Mouse (Mus musculus) neural tube, embryonic 10.5 days (tissue): Measurements from ENCODE around the gene Ubap1.
A peak's percentile ranks its signal among the peaks of the same experiment; 100 is the strongest.

ENCODE experiments used
- DNase-seq: peaks from one replicate; pipeline ENCODE4 v3.0.0-alpha.2; 2017; ENCODE audit warnings: low spot score; ENCODE audit errors: extremely low spot score

Ubap1 gene

DNA sequence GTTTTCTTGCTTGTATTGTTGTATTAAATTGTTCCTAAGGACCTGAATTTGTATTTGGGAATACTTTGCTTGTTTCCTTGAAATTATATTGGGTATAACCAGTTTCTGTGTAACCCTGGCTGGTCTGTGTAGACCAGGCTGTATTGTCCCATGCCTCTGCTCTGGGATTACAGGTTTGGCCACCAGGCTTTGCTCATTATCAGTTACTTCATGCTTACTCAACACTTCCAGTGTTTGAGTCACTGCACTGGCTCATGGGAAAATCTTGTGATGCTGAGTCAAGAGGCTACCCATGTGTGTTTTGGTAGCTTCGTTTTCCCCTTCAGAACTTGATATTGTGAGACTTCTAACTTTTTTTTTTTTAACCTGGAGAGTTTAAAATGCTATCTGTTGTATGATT is 4.5 kb downstream of the Ubap1 start:
- no peak for DNase-seq

DNA sequence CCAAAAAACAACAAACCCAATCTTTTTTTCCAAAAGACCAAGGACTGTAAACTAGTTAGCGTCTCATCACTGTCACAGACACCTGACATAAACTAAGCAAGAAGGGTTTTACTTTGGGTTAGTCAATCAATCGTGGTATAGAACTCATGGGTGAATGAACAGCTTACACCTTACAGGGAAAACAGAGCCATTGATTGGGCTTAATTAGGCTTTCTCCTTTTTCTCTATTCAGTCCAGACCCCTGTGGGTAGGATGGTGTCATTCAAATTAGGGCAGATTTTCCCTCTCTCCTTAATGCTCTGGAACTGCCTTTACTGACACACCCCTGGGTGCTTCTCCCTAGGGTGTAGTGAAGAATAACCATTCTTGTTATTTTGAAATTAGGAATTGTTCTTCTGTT is 8.4 kb downstream of the Ubap1 start:
- DNase-seq, result no peak

DNA sequence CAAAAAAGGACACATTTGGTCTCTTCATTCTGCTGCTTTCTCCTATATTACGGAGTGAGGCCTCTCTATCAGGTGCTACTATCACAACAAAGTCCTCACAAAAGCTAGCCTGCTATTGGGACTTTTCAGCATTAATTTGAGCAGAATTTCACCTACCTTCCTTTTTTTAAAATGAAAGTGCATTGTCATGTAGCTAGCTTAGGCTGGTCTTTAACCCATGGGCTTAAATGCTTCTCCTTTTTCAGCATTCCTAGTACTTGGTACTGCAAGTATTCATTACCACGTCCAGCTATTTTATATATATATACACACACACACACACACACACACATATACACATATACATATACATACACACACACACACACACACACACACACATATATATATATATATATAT is 9.9 kb downstream of the Ubap1 start:
- DNase-seq, result no peak

DNA sequence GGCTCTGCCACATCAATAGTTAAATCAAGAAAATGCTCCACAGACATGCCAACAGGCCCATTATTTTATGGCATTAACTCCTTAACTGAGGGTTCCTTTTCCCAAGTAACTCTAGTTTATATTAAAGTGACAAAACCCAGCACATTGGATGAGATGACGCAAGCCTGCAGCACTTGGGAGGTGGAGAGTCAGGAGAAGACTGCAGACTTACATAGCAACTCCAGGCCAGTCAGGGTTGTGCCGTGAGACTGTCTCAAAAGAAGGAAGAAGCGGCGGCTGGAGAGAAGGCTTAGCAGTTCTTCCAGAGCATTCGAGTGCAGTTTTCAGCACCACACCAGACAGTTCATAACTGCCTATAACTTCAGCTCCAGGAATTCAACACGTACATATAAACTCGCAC is 10.6 kb downstream of the Ubap1 start:
- no peak for DNase-seq

DNA sequence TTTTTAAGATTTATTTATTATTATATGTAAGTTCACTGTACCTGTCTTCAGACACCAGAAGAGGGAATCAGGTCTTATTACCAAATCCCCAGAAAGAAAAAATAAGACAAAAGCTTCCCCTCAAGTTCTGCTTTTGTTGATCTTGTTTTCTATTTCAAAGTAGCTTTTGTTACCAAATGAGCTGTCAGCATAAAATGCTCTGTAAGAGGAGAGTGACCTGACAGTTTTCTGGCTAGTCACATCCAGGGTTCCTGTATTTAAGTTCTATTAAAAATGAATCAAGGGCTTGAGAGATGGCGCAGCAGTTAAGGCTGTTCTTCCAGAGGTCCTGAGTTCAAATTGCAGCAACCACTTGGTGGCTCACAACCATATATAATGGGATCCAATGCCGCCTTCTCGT is 12.3 kb downstream of the Ubap1 start:
- DNase-seq, result no peak

DNA sequence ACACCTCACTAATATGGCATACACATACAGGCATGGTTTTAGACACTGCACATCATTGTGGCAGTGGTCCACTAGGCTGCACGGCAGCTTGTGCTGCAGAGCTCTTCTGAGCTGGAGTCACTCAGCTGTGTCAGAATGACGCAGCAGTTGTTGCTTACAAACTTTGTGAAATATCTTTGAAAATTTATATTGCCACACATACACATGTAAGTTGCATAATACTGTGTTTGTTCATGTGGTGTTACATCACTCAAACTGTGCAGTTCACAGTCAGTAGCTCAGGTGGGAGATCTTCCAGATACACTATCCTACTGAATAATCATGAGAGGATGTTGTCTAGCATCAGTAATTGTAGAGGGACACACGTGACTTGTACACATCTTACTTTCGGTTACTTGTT is 19.4 kb downstream of the Ubap1 start:
- DNase-seq, result no peak

DNA sequence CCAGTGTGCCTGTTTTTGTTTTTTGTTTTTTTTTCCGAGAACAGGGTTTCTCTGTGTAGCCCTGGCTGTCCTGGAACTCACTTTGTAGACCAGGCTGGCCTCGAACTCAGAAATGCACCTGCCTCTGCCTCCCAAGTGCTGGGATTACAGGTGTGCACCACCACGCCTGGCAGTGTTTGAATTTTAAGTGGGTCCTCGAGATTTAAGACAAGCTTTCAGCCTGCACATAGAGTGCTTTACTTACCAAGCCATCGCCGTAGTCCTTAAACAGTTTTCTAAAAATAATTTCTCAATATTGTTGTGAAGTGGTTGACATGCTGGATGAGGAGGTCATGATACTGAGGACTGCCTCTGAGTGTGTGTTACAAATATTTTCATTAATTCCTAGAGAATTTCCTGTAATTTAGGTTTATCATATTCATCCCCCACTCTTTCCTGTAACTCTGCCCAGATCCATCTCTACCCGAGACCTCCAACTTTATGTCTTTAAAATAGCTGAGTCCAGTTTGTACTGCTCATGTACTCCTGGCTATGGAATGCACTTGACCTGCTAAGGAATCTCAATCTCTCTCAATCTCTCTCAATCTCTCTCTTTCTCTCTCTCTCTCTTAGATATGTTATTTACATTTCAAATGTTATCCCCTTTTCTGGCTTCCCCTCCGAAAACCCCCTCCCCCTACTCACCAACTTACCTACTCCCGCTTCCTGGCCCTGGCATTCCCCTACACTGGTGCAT is 21.1 kb downstream of the Ubap1 start:
- no peak for DNase-seq

DNA sequence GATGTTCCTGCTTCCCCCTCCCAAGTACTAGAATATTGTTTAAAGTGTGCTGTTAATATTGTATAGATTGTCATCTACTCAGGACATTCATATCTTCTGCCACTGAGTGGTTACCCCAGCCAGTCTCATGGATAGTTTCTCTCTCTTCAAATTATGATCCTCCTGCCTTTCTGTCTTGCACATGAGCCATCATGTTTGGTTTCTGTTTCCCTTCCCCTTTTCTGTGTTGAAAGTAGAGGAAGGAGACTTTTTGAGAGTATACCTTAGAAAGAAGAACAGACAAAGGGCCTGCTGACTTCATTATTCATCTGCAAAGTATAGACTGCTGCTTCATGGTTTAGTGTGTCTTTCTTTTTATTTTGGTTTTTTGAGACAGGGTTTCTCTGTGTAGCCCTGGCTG is 28.8 kb downstream of the Ubap1 start:
- DNase-seq, result no peak

DNA sequence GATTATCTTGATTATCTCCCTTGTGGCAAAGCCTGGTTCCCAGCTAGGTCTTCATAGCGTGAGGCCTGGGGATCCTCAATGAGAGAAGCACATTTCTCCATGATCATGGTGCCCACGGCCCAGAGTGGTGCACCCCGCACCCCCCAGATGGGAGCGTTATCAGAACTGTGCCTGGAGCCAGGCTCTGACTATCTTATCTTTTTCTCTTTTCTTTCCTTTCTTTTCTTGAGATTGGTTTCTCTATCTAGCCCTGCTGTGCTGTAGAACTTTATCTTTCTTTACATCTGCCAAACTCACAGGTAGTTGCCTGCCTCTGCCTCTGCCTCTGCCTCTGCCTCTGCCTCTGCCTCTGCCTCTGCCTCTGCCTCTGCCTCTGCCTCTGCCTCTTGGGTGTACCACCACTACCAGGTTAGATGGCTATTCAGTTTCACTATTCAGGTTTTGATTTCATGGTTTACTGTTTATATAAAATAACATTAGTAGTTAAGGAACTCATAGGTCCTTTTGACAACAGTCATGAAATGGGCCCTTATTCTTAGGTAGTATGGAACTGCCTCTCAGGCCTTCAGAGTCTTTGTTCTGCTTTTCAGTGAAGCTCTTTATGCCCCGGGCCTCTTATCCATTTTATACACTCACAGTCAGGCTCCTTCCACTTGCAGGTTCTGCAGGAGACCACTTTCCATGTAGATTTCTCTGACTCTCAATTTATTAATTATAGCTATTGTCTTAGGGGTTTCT is 32.6 kb downstream of the Ubap1 start:
- no peak for DNase-seq

DNA sequence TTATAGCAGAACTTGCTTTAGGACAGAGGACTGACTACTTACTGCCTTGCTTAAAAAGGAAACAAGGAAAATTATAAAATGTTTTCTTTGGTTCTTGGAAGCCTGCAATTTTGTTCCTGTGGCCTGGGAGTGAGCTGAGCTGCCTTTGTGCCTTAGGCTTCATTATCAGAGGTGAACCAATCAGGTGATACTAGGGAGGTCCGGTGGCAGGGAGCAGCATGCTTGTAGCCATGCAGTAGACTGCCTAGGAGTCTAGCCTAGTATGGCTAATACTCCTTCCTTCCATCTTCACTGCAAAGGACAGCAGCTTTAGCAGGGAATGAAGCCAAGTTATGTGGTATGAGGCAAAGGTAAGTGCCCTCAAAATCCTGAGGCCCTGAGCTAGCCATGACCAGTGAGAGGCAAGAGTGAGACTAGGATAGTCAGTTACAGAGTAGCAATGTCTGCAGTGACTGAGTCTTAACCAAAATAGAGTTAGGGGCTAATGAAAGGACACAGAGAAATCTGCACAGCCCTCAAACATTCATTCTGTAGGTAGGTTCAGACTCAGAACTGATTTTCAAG is 37.7 kb downstream of the Ubap1 start:
- DNase-seq, result no peak

DNA sequence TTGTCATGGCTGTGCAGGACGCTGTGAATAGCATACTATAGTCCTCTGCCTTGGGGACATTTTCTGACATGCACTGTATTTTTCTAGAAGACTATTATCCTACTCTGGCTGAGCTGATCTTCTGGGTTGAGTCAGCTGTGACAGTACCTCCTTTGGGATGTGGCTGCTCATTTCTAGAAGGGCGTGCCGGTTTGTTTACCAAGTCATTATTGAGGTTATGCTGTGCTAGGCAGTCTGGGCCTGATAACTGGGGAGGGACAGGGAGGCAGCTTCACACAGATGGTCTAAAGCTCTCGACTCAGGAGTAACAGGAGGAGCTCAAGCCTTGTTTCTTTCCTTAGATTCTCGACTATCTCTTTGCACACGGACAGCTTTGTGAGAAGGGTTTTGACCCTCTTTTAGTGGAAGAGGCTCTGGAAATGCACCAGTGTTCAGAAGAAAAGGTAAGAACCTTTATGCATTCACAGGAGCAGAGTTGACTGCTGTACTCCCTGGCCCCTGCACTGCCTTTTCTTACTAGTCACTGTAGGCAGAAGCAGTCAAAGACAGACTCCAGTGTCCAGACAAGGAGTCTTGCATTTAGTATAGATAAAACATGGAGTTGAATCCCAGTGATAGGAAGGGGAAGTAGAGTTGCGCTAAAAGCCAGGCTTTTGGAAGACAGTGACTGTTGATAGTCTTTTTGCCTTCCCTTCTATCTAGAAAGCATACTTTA is 39.1 kb downstream of the Ubap1 start:
- DNase-seq, result no peak

DNA sequence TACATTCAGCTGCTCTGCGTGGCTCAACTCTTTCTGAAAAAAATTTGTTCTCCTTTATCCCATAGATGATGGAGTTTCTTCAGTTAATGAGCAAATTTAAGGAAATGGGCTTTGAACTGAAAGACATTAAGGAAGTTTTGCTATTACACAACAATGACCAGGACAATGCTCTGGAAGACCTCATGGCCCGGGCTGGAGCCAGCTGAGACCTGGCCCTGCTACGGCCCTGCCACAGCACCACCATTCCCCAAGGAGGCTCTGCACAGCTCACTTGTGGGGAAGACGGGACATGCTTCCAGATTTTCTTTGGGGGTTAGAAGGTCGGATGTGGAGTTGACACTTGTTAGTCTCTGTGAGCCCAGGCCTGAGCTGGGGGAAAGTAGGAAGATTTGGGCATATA is 39.8 kb downstream of the Ubap1 start:
- no peak for DNase-seq

DNA sequence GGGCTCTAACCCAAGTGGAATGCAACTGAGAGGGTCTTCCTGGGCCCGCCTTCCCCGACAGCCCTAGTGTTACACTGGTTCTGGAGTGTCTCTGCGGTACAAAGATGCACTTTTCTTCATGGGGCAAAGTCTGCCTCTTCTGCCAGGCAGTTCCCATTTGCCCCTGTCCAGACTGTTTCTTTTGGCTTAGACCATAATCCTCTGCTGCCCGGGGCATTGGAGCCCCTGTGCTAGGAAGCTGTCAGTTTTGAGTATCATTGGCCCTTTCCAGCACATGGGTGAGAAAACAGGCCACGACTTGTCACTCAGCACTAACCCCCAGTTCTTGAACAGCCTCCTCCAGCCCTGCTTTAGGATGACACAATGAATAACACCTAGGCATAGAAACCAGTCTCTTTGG is 40.4 kb downstream of the Ubap1 start:
- DNase-seq, result no peak

DNA sequence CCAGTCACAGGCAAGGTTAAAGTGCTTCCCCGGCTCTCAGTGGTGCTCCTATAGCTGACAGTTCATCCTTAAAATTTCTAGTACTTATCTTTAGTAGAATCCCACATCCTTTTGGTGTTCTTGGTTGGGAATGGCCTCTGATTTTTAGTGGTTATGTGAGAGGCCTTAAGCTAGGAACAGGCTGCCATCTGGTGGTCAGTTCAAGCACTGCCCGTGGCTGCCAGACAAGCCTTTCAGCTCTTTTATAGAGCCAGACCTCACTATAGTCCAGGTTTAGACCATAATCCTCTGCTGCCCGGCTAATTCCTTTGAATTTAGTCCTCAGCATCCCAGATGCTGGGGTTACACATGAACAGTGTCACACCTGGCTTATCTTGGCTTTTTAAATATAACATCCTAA is 41.3 kb downstream of the Ubap1 start:
- DNase-seq, result peak; percentile 74

DNA sequence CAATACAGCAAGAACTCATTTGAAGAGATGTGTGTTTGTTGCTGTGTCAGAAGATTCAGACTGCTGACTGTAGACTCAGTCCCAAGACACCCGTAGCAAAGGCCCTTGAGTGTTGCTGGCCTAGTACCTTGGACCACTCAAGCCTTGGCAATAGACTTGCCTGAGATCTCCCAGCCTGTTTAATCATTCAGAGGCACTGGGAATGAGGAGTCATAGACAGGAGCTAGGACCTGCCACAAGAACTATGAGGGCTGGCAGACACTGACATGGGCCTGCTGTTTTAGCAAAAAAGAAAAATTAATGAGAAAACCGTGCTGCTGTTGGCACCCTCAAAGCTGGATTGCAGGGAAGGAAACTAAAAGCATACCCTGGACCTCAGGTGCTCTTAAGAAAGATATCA is 42.2 kb downstream of the Ubap1 start:
- DNase-seq, result no peak

DNA sequence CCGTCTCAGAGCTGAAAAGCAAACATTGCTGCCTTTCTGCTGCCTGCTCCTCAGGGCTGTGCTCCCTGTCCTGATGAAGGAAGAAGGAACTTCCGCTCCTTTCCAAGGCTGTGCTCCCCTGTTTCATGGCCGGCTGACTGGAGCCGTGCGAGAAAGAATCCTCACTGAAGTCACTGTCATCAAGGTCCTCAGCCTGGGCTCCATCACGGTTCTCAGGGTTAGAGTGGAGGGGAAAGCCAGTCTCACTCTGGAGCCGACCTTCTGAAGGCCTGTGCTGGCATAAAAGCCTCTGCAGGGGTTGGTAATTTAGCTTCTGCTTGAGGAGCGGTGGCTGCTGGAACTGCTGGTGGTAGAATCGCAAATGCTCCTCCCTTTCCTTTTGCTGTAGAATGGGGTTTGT is 45.9 kb downstream of the Ubap1 start:
- DNase-seq, result no peak

DNA sequence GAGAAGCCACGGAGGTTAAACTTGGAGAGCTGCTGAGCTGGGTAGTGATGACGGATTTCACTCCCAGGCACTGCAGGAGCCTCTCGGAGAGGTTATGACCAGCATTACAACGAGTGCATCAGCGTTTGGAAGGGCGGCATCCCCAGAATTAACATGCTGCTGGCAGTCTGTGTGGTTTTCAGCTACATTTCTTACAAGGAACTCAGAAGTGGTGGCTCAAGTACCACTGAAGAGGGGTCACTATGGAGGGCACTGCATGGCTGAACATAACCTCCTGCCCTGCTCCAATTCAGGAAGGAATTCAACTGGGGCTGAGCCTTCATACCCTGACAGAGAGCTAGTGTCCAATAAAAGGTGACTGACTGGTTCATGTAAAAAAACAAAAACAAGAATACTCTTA is 49.6 kb downstream of the Ubap1 start:
- DNase-seq, result no peak

DNA sequence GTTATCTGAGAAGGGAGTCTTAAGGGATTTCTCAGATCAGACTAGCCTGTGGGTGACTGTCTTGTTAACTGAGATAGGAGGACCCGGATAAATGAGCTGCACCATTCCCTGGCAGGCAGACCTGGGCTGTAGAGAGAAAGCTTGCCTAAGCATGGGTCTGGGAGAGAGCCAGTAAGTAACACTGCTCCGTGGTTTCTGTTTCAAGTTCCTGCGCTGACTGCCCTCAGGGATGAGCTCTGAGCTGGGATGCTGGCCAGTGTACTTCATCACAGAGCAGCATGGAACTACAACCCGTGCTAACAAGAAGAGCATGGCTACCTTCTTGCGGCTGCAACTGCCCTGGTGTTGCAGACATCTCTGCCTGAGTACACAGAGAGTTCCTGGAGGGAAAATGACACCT is 51.1 kb downstream of the Ubap1 start:
- no peak for DNase-seq

DNA sequence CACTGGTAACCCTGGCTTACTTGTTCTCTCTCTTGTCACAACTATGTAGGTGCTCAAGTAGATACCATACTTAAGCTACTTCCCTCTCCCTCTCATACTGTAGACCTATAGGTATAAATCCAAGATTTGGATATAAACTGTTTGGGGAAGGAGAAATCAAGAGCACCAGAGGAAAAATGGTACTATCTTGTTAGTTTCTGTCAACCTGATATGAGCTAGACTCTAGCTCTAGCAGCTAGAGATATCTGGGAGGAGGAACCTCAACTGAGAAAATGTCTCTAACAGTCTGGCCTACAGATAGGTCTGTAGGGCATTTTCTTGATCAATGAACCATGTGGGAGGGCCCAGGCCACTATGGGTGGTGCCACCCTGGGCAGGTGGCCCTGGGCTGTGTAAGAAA is 52.4 kb downstream of the Ubap1 start:
- DNase-seq, result no peak

DNA sequence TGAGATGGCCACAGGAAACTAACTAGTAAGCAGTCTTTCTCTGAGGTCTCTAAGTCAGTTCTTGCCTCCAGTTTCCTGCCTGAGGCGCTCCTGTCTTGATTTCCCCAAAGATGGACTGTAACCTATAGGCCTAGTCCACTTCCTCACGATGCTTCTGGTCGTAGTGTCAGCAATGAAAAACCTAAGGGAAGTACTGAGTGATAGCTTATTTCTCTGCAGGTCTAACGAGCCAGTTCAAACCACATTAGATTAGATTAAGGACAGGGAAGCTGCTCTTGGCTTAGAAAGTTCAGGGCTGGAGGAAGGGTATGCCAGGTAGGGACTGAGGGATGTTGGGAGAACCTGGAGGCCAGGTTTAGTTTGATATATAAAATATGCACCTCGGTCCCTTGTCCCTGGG is 52.8 kb downstream of the Ubap1 start:
- no peak for DNase-seq

DNA sequence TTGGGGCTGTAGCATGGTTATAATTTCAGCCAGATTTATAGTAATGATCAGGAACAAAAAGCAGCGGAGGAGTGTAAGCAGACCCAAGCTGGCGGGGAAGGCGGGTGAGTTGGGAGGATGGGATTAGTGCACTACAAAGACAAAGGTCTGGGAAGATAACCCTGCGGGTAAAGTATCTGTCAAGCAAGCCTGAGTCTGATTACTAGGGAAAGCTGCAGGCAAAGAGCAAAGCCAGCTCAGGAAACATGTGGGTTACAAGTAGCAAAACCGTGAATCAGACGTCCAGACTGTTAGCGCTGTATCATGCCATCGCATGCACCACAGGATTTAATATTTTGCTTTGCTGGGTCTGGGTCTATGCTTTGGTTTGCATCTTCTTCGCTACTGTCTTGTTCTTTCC is 57.8 kb downstream of the Ubap1 start:
- DNase-seq, result no peak

DNA sequence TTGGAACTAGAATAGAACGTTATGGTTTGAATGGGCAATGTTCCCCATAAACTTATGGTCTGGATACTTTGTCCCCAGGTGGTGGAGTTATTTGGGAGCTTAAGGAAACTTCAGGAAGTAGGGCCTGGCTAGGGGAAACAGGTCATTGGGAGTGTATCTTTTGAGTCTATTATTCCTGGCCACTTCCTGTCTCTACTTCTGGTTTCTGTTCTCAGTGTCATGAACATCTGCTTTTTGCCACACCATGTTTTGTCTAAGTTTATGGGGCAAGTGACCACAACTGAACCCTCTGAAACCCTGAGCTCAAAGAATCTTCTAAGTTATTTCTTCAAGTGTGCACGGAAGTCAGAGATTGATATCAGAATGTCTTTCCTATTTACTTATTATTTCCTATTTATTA is 58.6 kb downstream of the Ubap1 start:
- DNase-seq, result no peak
